Mouse (Mus musculus) layer of hippocampus, adult 2 months (tissue): Measurements from ENCODE around the gene Gm49395. TPM values are rescaled to one million over a fixed set of nuclear protein-coding genes. Genes with fewer than 3 reads are reported as not detected.

Experiments
- DNase-seq, 2 experiments: peaks; one replicate each; pipeline ENCODE4 v3.0.0; 2022; ENCODE audit warnings: low spot score in 2 of 2
- H3K27ac ChIP-seq: fragments of 200-600 bp; 2 replicates; pipeline ENCODE4 v1.8.1; 2022
- H3K4me3 ChIP-seq: fragments of 200-600 bp; 2 replicates; pipeline ENCODE4 v1.8.1; 2022; ENCODE audit warnings: mild to moderate bottlenecking
- CTCF ChIP-seq: fragments of 200-600 bp; conservative IDR thresholded peaks from 2 replicates; pipeline ENCODE4 v1.8.1; 2022; ENCODE audit warnings: antibody characterized with exemption, mild to moderate bottlenecking, moderate library complexity
- long read RNA-seq, 2 experiments: library from polyadenylated mRNA; stranded (forward); transcript quantifications; one replicate each; pipeline ENCODE4 v2.0.0; 2021; ENCODE audit warnings: borderline mapping rate in 2 of 2
- total RNA-seq, 2 experiments: library from RNA; stranded (reverse); gene quantifications; 2 replicates each; pipeline ENCODE4 v1.2.3; 2021

Gene Gm49395
- total RNA-seq: 1 to 10 TPM; 1.5 to 4.1 TPM
- long read RNA-seq, experiment 1: 0 reads
- long read RNA-seq, experiment 2: 0 reads

DNA sequence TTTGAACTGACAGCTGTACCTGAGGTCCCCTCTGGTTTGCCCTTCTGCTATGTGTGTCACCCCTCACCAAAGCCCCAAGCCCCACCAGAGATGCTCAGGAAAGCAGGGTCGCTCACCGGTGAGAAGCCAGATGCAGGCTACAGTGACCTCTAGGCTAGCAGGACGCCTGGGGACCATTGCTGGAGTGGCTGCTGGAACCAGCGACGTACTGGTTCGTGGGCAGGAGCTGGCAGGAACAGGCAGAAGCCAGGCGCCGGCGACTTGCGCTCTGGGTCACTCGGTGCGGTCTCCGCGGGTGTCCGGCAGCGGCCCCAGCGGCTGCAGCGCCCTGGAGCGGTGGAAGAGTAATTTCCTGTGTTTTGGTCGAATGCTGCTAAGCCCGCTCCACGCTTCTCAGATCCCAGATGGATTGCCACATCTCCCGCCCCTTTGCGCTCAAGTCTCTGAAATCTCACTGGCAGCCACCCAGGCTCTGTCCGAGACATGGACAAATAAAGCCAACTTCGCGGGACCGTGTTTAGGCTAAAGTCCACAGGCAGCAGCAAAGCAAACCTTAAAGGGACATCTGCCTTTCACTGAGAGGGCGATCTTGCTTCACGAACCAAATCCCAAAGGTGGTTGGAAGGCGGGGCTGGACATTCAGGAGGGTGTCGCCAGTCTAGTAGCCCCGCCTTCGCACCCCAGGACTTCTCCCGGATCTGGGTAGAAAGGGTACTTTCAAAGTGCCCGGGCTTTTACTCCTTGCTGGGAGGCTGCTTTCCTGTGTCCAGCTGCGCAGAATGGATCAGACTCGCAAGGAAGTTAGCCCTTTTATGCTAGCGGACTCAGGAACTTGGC lies at the start of gene Gm49395, which contains the start of gene Itga1:
Gene Gm49395, minus strand, starts transcription at position 567 of the 837 bp plus-strand sequence.
Gene Itga1, minus strand, starts transcription at position 610 of the 837 bp plus-strand sequence.
- peak within 1 kb of the TSS; percentile 63 for H3K4me3 ChIP-seq
- TF ChIP-seq CTCF: peak; percentile 42; the same call in 1 of the 2 replicates
- DNase-seq: peak; percentile 4 to 22
- H3K27ac ChIP-seq: peak within 1 kb of the TSS; percentile 76

- Histone ChIP-seq H3K27ac (no peak overlapping the region), H3K4me3 (no peak overlapping the region)
- no peak for TF ChIP-seq CTCF
- DNase-seq: no peak
Measured at GRCm38 (mm10) chr13:115150602-115151001, 48.9 kb upstream of the Gm49395 start.

DNA sequence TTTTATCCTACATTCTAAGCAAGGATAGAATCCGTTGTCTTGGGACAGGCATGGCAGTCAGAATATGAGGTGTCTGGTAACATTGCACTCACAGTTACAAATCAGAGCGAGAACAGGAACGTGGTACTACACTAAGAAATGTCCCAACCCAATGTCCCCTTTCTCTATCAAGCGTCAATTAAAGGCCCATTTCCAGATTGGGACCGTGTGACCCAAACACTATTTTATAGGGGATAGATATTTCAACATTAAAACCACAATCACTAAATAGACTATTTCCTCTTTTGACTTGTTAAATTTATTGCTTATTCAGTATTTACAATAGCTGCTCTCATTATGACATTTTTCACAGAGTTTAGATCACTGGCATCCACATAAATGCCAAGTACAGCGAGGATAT lies 48.1 kb upstream of the Gm49395 start:
- no peak for DNase-seq
- no peak for TF ChIP-seq CTCF
- Histone ChIP-seq H3K4me3 (no peak overlapping the region), H3K27ac (no peak overlapping the region)

DNA sequence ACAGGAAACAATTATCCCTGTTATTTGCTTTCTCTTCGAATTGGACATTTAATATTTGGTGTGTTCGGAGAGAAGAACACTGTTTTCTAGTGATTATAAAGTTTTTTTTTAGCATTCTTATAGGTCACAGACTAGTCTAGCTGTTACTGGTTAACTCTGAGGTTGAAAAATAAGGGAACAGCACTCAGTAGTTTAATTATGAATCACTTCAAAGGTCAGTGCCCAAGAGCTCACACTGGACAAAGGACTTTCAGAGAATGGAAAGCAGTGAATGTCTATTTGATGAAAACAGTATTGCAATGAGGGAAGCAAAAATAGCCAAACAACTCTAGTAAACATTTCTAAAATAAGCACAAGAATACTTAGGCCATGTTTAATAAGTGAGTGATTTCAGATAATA lies 41.9 kb upstream of the Gm49395 start:
- H3K4me3 ChIP-seq: no peak overlapping the region
- no peak for TF ChIP-seq CTCF
- DNase-seq: no peak
- H3K27ac ChIP-seq: no peak overlapping the region

DNA sequence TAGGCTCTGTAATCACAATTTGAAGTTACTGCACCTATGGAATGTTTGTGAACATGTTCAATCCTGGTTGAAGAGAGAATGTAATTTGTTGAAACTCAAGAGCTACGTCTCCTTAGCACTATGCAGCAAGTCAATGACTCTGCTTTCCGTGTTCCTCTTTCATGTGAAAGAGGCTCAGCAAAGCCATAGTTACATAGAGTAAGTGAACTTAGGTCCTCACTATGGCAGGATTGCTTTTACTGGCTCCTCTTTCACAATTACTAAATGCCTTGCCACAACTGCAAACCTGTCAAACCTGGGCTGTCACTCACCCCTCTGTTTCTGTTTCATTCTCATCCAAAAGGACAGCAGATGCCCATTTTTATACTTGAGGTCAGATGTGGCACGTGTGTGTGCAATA lies 40.3 kb upstream of the Gm49395 start:
- no peak for TF ChIP-seq CTCF
- DNase-seq: no peak
- Histone ChIP-seq H3K27ac (no peak overlapping the region), H3K4me3 (no peak overlapping the region)

DNA sequence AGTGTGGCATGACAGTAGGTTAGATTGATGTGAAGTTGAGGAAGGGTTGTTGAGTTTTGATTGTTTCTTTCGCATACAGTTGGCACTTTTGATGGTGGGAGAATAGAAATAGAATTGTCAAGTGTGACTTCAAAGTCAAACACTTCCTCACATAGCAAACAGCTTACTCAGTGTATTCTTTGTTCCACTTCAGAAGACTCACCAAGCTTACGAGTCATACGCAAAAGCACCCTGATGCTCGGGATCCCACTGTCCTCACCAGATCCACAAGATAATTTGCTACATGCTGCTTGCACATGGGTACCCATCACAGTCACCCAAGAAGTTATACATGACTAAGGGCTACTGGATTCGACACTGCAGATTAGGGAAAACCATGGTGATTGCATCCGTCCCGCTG lies 36.8 kb upstream of the Gm49395 start:
- no peak for TF ChIP-seq CTCF
- no peak for DNase-seq
- no peak overlapping the region for H3K4me3 ChIP-seq
- H3K27ac ChIP-seq: no peak overlapping the region

DNA sequence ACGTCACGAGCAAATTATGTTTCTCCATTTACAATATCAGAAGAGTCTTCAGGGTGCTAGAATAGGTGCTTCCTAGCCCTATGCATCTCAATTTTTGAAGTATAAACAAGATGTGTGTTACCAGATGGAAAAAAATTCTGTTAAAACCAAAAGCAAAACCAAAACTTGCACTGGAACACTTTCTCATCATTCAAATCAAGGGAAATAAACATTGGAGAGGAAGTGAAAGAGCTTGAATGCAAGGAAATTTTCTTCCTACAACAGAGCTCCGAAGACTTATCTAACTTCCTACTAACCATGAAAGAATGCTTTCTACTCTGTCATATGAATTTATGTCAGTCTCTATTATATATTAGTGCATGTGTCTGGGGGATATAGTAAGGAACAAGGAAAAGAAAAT lies 35.0 kb upstream of the Gm49395 start:
- no peak for DNase-seq
- Histone ChIP-seq H3K4me3 (no peak overlapping the region), H3K27ac (no peak overlapping the region)
- TF ChIP-seq CTCF: no peak

- no peak for TF ChIP-seq CTCF
- DNase-seq: no peak
- no peak overlapping the region for H3K27ac ChIP-seq
- no peak overlapping the region for H3K4me3 ChIP-seq
Measured at GRCm38 (mm10) chr13:115132435-115132834, 30.7 kb upstream of the Gm49395 start.

- no peak overlapping the region for H3K27ac ChIP-seq
- no peak for TF ChIP-seq CTCF
- no peak overlapping the region for H3K4me3 ChIP-seq
Measured at GRCm38 (mm10) chr13:115131381-115131780, 29.7 kb upstream of the Gm49395 start.

GRCm38 (mm10) chr13:115130035-115130434 lies 28.3 kb upstream of the Gm49395 start:
- no peak for DNase-seq
- TF ChIP-seq CTCF: no peak
- H3K4me3 ChIP-seq: no peak overlapping the region
- no peak overlapping the region for H3K27ac ChIP-seq

More at GRCm38 (mm10) chr13:115131381-115131780, 29.7 kb upstream of the Gm49395 start:
- DNase-seq: no peak

- Histone ChIP-seq H3K27ac (no peak overlapping the region), H3K4me3 (no peak overlapping the region)
- DNase-seq: no peak
- TF ChIP-seq CTCF: no peak
Measured at GRCm38 (mm10) chr13:115127826-115128225, 26.1 kb upstream of the Gm49395 start.

DNA sequence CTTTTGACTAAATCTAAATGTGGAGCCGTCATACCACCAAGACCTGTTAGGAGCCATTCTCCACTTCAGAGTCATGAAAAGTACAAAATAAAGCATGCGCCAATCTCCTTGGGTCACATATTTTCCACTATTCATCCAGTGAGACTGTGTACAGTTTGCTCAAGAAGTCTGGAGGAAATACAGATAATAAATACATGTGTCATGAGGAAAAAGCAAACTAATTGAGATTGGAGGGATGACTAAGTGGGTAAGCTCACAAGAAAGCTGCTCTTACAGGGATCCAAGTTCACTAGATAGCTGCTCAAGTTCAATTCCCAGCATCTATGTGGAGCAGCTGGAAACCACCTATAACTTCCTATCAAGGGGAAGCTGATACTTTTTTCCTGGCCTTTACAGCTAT lies 24.8 kb upstream of the Gm49395 start:
- no peak for TF ChIP-seq CTCF
- Histone ChIP-seq H3K4me3 (no peak overlapping the region), H3K27ac (no peak overlapping the region)
- DNase-seq: no peak

DNA sequence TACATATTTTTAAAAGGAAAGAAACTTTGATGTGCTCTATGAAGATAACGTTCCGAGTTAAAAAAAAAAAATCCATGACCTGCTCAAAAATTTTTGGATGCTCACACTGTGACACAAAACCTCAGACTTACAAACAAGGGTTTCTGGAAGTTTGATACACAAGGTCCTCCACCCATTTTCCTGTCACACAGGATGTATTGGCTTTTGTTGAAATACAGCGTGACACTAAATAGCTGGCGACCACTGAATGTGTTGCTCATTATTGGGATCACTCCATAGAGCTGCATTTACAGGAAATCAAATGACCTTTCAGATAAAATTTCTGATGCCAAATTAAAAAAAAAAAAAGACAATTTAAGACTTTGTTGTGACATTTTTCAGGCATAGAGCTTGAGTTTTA lies 23.4 kb upstream of the Gm49395 start:
- Histone ChIP-seq H3K4me3 (no peak overlapping the region), H3K27ac (no peak overlapping the region)
- no peak for TF ChIP-seq CTCF
- no peak for DNase-seq

GRCm38 (mm10) chr13:115124521-115124920 lies 22.8 kb upstream of the Gm49395 start:
- no peak for DNase-seq
- Histone ChIP-seq H3K27ac (no peak overlapping the region), H3K4me3 (no peak overlapping the region)
- no peak for TF ChIP-seq CTCF
